9 mouse cellular contexts compared by ENCODE assay signal in genomic region chr1:53890380-53890779, GRCm38 (mm10).
DNase-seq lines count a peak whose midpoint lies in the region; ATAC-seq and TF ChIP-seq lines count a peak whose summit lies in the region.
"Had no signal": no experiment of that assay in that cellular context is flagged by ENCODE, and none has a peak within 500 bp of the region (broad histone marks: within the 10 kb centered on the region; RNA-seq: fewer than 3 reads in every experiment).

No protein-coding gene starts in this region.

- no peak overlapping the region for H3K9ac ChIP-seq in forebrain, embryonic 14.5 days (ENCODE audit: low read length)
- no peak overlapping the region for H3K9ac ChIP-seq in forebrain, embryonic 15.5 days (replicated peaks)
- H3K9ac ChIP-seq in liver, embryonic 14.5 days (replicated peaks) = no peak overlapping the region
- H3K9ac ChIP-seq in liver, embryonic 11.5 days (ENCODE audit: low read depth, low read length) = no peak overlapping the region
- H3K9ac ChIP-seq: embryonic facial prominence, embryonic 15.5 days had no signal

- H3K27ac ChIP-seq in forebrain, embryonic 14.5 days (ENCODE audit: low read depth, low read length) = no peak overlapping the region
- no peak overlapping the region for H3K27ac ChIP-seq in forebrain, embryonic 15.5 days (replicated peaks)
- H3K27ac ChIP-seq in liver, embryonic 14.5 days = no peak overlapping the region
- H3K27ac ChIP-seq in liver, embryonic 11.5 days (ENCODE audit: low read depth, low read length) = no peak overlapping the region
- H3K27ac ChIP-seq: embryonic facial prominence, embryonic 15.5 days had no signal

- 42% methylated on average over 3 of the region's 3 CpGs for WGBS in forebrain, embryonic 14.5 days
- 50% methylated on average over 3 of the region's 3 CpGs for WGBS in forebrain, embryonic 15.5 days
- WGBS in liver, embryonic 14.5 days (ENCODE audit: insufficient replicate concordance) = 28% methylated on average over 3 of the region's 3 CpGs
- whole genome bisulfite sequencing in liver, embryonic 11.5 days = 42% methylated on average over 3 of the region's 3 CpGs

- no peak for TF ChIP-seq EP300 in liver, embryonic 14.5 days (IDR thresholded peaks at IDR 0.05; ENCODE audit: low read depth)

- H3K9me3 ChIP-seq in forebrain, embryonic 14.5 days (replicated peaks; ENCODE audit: control insufficient read depth, low read length) = no peaks in the 10 kb centered on the region
- no peaks in the 10 kb centered on the region for H3K9me3 ChIP-seq in forebrain, embryonic 15.5 days
- H3K9me3 ChIP-seq in liver, embryonic 14.5 days (ENCODE audit: control insufficient read depth, low read length) = no peaks in the 10 kb centered on the region
- H3K9me3 ChIP-seq in liver, embryonic 11.5 days (ENCODE audit: control insufficient read depth, low read length) = no peaks in the 10 kb centered on the region
- H3K9me3 ChIP-seq: embryonic facial prominence, embryonic 15.5 days had no signal

- no peak overlapping the region for H3K4me2 ChIP-seq in forebrain, embryonic 14.5 days (ENCODE audit: low read length)
- H3K4me2 ChIP-seq in forebrain, embryonic 15.5 days (replicated peaks) = no peak overlapping the region
- no peak overlapping the region for H3K4me2 ChIP-seq in liver, embryonic 14.5 days (ENCODE audit: low read depth)
- H3K4me2 ChIP-seq in liver, embryonic 11.5 days = no peak overlapping the region
- H3K4me2 ChIP-seq: embryonic facial prominence, embryonic 15.5 days had no signal

- no peak overlapping the region for H3K4me3 ChIP-seq in forebrain, embryonic 14.5 days (ENCODE audit: low read depth, low read length)
- no peak overlapping the region for H3K4me3 ChIP-seq in forebrain, embryonic 15.5 days
- no peak overlapping the region for H3K4me3 ChIP-seq in liver, embryonic 14.5 days (ENCODE audit: insufficient read depth in 1 of 2, low read depth in 2 of 2, low read length in 2 of 2)
- H3K4me3 ChIP-seq in liver, embryonic 11.5 days (ENCODE audit: low read depth, low read length) = no peak overlapping the region
- H3K4me3 ChIP-seq: embryonic facial prominence, embryonic 15.5 days had no signal

- peak; percentile 17 for DNase-seq in forebrain, embryonic 14.5 days (ENCODE audit: low spot score)
- no peak for DNase-seq in liver, embryonic 14.5 days (ENCODE audit: low read depth in 3 of 3, low spot score in 3 of 3)
- DNase-seq in liver, embryonic 11.5 days (ENCODE audit: low spot score) = no peak
- peak; percentile 66 for DNase-seq in NIH3T3 (ENCODE audit: low read depth)
- peak; percentile 52 for DNase-seq in lung, postnatal 36 days
- no peak for DNase-seq in yolk sac, embryonic 10.5 days (ENCODE audit: low spot score)
- no peak for DNase-seq in ovary, postnatal 10 days (ENCODE audit: low spot score)

- no peaks in the 10 kb centered on the region for H3K36me3 ChIP-seq in forebrain, embryonic 14.5 days (ENCODE audit: control insufficient read depth, insufficient read depth, low read length)
- no peaks in the 10 kb centered on the region for H3K36me3 ChIP-seq in forebrain, embryonic 15.5 days
- H3K36me3 ChIP-seq in liver, embryonic 14.5 days (replicated peaks; ENCODE audit: control insufficient read depth, insufficient read depth, low read depth) = no peaks in the 10 kb centered on the region
- H3K36me3 ChIP-seq in liver, embryonic 11.5 days (ENCODE audit: control insufficient read depth, insufficient read depth, low read length) = no peaks in the 10 kb centered on the region
- H3K36me3 ChIP-seq: embryonic facial prominence, embryonic 15.5 days had no signal

- no peak for ATAC-seq in forebrain, embryonic 14.5 days
- ATAC-seq in forebrain, embryonic 15.5 days (replicated peaks) = no peak
- ATAC-seq in liver, embryonic 14.5 days (ENCODE audit: insufficient read depth) = no peak
- ATAC-seq in liver, embryonic 11.5 days (replicated peaks; ENCODE audit: low FRiP score) = no peak

- H3K27me3 ChIP-seq in forebrain, embryonic 14.5 days (replicated peaks; ENCODE audit: control insufficient read depth, insufficient read depth, low read length) = no peaks in the 10 kb centered on the region
- no peaks in the 10 kb centered on the region for H3K27me3 ChIP-seq in forebrain, embryonic 15.5 days
- no peaks in the 10 kb centered on the region for H3K27me3 ChIP-seq in liver, embryonic 14.5 days (ENCODE audit: control insufficient read depth, insufficient read depth, low read length)
- no peaks in the 10 kb centered on the region for H3K27me3 ChIP-seq in liver, embryonic 11.5 days (replicated peaks; ENCODE audit: control insufficient read depth, insufficient read depth, low read length)
- H3K27me3 ChIP-seq: embryonic facial prominence, embryonic 15.5 days had no signal

- H3K4me1 ChIP-seq in forebrain, embryonic 14.5 days (ENCODE audit: control insufficient read depth, insufficient read depth, low read length) = no peaks in the 10 kb centered on the region
- no peaks in the 10 kb centered on the region for H3K4me1 ChIP-seq in forebrain, embryonic 15.5 days
- H3K4me1 ChIP-seq in liver, embryonic 14.5 days (replicated peaks; ENCODE audit: control insufficient read depth in 2 of 2, insufficient read depth in 2 of 2, low read length in 1 of 2) = no peaks in the 10 kb centered on the region
- H3K4me1 ChIP-seq in liver, embryonic 11.5 days (replicated peaks; ENCODE audit: control insufficient read depth, insufficient read depth, low read length) = no peaks in the 10 kb centered on the region

- TF ChIP-seq CTCF in liver, embryonic 14.5 days (IDR thresholded peaks at IDR 0.05; ENCODE audit: low read depth) = peak; percentile 36

Comparison
In these comparisons a context has a peak if more than half of its experiments do, and no peak if none do; other contexts are left out.
1. DNase-seq: peak in forebrain, embryonic 14.5 days (single experiment), NIH3T3 (single experiment) and lung, postnatal 36 days (single experiment); none in liver, embryonic 14.5 days (0 of 3), liver, embryonic 11.5 days (single experiment), yolk sac, embryonic 10.5 days (single experiment) and ovary, postnatal 10 days (single experiment).